Mouse (Mus musculus): ENCODE data around the gene Ncs1.

DNA sequence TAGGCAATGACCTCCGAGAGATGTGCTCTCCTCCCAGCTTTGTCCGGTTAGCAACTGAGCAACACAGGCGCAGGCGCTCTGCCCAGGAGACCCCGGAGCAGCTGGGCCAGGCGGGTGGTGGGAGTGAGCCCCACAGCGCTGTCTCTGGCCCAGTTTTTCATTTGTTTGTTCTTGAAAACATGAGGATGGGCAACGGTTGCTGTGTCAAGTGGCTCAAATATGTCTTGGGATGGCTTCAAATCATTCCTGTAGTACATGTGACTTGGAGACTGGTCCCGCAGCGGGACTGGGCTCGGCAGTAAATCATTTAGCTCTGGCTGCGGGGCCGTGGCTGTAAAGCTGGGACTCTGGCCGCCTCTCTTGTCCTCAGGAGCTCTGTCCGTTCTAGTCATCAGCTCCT, 63.9 kb downstream of the Ncs1 start:
- TF ChIP-seq EP300 (IDR thresholded peaks at IDR 0.05; ENCODE audit: low read depth) (no peak), CTCF (IDR thresholded peaks at IDR 0.05; ENCODE audit: low read depth) (no peak)

Measured in liver, postnatal 0 days (tissue).